Mouse (Mus musculus) adrenal gland, adult (tissue): ENCODE results near the gene Plpp7.

Experiments used
- DNase-seq, 2 experiments: peaks; one replicate each; pipeline ENCODE4 v3.0.0; 2022 to 2023; ENCODE audit warnings: low spot score in 1 of 2; ENCODE audit not compliant: inconsistent age in 2 of 2

Gene Plpp7

DNA sequence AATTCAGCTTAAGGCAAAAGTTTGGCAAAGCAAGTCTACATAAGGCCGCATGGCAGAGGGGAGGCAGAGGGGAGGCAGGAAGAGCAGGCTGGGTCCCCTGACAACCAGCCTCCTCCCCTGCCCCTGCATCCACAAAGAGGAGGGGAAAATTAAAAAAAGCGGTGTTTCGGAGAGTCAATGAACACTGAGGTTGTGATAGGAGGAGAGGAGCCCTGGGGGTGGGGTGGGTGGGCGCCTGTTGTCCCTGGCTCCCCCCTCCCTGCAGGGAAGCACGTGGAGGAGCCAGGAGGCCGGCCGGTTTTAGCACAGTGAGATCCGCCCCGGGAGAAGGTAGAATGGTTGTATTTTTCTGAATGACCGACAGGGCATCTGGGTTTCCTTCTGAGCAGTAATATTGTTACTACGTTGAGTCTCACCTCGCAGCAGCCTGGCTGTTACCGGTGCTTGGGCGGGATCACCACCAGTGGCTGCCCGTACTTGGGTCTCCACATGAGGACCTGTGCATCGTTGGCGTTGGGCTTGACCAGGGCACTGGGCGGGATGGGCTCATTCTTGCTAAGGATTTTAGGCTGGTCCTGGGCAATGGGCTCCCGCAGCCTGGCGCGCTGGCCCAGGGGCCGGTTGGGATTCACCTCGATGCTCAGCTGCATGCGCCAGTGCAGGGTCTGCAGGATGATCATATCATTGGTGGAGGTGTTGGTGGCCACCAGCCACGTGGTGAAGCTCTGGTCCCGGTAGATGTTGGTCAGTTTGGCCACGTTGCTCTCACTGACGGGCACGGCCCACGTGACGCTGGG, 26.3 kb upstream of the Plpp7 start:
- DNase-seq, result no peak

DNA sequence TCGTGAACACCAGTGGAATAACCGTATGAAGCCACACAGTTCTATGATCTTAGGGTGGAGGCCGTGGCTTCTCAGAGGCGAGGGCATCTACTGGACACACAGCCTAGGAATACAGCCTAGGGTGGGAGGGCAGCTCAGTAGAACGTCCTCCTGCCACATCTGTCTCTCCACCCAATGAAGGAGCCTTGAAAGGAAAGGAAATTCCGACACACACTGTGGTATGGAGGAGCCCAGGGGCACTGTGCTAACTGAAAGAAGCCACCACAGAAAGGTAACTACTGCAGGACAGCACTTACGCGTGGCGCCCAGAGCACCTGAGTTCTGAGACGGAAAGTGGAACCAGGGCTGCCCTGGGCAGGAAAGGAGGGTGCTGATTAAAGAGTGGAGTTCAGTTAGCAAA, 24.6 kb upstream of the Plpp7 start:
- no peak for DNase-seq

DNA sequence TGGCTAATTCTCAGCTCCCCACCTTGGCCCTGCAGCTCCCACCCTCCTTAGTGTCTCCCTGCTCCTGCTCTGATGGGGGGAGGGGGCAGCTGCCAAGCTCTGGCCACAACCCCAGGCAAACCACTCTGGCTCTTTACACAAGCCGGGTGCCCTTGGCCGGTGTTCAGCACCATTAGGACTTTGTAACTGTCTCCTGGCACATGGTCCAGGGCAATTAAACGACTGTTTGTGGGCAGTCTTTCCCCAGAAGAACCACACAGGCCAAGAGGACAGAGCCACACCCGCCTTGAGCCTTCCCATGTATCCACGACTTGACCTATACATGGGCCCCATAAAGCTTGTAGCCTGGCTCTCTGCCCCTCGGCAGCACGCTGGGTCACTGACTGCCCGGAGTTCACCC, 20.9 kb upstream of the Plpp7 start:
- DNase-seq, result peak in 1 of 2 experiments; percentile 69

DNA sequence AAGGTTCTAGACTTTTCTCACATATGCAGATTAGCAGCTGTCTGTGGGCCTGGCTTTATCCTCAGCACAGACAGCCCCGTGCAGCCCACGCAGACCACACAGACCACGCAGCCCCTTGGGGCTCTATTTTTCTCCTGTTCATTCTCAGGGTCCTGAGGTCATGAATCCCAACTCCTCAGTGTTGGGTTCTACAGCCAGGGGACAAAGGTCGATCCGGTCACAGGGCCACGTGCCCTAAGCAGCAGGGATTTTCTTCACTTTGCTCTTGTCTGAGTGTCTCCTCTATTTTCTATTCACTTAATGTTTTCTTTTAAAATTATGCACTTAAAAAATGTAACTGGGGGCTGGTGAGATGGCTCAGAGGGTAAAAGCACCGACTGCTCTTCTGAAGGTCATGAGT, 20.0 kb upstream of the Plpp7 start:
- no peak for DNase-seq

DNA sequence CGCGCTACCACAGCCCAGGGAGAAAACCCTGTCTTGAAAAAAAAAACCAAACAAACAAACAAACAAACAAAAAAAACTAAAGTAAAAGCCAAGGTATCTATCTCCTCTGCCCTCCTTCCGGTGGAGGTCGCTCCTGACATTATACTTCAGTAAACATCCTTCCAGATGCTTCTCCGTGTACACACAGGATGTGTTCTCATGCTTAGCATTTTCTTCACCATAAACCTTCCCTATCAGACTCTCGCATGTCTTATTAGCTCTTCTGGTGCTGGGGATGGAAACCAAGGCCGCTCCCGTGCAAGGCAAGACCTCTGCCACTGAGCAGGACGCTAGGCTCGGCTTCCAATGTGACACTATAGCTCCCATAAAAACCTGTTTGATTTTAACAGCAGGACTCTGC, 17.6 kb upstream of the Plpp7 start:
- no peak for DNase-seq

DNA sequence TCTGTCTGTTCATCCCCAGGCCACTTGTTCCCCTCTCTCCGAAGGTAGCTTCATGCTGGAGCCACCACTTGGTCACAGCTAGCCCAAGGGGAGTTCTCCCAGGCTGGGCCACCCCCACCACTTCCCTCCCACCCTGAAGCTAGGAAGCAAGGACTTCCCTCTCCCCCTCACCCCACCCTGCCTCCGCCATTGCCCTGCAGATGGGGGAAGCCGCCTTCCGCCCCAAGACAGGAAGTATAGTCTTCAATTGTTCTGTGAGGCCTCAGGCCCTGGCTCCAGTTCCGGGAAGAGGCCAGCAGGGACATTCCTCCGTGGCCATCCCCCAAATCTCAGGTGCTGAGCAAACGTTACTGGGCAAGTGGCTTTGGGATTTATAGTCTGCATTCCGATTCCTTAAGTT, 16.8 kb upstream of the Plpp7 start:
- DNase-seq, result peak; percentile 28 to 52

DNA sequence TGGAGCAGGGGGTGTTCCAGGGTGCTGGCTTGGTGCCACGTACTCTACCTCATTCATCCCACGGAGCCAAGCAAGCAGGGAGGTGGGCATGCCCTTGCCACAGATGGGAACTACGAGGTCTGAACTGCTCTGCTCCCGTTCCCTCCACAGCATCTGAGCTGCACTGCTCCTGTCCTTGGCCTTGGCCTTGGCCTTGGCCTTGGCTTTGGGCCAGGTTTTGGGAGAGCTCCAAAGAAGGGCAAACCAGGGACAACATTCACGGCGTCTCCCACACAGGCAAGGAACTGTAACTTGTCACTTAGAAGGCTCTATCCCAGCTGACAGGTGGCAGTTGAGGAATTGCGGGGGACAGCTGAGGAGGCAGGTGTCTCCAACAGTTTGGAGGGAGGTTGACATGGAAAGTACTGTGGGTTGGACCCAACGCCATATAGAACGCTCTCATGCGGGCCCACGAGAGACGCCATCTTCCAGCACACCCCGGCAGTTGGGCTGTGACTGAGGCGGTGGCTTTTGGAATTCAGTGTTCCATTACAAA, 16.1 kb upstream of the Plpp7 start:
- peak; percentile 62 to 83 for DNase-seq

DNA sequence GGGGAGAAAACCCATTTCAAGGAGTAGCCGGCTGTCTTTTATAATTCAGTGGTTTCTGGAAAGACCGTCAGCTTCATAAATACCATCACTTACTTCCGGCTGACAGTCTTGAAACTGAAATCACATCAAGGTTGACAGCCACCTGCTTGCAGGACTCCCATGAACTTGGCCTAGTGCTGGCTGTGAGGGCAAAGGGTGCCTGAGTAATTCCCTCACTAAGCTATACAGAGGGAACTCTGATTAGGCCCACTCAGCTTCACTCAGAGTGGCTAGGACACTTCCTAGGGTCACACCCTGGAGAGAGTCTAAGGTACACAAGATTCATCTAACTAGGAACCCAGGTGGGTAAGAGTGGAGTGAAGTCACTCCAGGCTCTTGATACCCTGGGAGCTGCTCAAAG, 14.6 kb upstream of the Plpp7 start:
- DNase-seq, result no peak

DNA sequence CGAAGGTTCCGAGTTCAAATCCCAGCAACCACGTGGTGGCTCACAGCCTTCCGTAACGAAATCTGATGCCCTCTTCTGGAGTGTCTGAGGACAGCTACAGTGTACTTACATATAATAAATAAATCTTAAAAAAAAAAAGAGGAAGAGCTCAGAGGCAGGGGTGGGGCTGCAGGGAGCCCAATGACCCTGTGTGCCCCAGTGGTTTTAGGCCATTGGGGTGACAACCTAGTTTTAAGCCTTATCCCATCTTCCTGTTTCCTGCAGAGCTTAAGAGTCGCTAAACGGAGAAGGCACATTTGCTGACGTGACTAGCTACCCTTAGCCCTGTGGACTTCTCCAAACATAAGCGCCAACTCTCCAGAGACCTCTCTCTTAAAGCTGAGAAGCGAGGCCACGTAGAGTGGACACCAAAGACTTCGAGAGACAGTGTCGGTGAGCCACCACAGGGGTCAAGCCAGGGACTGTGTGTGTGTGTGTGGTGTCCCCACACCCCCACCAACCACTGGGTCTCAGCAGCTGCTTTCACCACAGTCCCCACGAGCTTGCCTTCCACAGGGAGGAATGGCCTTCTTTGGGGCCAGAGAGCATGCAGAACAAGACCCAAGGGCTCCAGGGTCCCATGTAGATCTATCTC, 13.9 kb upstream of the Plpp7 start:
- DNase-seq, result no peak

DNA sequence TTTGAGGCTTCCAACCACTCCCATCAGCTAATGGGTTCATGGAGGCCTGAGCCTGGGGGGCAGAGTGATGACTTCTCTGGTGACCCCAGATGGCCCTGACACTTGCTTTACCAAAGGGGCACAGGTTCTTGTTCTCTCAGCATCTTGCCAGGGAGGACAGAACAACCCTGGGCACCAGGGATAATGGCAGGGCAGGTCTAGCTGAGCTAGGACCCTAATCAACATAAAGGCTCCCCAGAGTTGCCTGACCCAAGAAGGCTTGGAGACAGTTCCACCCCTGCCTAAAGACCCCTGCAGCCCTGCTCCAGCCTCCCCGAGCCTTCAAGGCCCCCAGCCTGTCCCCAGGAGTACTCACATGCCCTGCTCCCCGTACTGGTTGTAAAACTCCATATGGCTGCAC, 13.1 kb upstream of the Plpp7 start:
- no peak for DNase-seq

DNA sequence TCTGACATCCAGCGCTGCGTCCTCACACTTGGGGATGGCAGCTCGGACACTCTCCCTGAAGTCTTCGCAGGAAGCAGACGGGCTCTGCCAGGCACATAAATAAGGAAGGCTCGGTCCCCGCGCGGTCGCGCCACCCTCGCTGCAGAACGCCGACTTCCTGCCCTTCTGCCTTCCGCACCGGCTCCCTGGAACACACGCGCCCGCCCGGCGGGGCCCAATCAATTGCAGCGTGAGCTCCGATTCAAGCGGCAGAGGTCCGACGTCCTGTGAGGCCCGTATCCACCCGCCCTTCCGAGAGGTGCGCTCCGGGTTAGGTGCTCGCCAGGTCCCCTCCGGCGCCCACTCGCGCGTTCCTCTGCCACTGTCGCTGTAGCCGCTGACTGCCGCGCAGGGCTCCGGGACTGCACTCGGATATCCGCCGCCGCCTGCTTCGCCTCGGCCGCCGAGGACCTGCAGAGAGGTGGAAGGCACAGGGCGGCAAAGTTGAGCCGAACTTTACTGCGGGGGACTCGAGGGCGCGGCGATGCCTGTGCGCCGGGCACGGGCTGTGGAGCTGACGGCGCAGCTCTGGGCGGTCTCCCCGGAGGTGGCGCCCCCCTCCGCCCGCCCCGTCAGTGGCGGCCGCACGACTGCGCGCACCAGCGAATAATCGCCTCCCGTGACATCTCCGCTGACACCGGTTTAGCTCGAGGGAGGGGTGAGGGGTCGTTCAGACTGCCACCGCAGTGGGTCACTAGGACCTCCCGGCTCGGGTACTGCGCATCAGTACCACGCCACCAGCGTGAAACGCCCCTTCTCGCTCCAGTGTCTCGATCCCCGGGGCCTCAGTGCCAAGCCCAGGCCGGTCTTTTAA, 11.9 kb upstream of the Plpp7 start:
- DNase-seq, result peak; percentile 34 to 75

DNA sequence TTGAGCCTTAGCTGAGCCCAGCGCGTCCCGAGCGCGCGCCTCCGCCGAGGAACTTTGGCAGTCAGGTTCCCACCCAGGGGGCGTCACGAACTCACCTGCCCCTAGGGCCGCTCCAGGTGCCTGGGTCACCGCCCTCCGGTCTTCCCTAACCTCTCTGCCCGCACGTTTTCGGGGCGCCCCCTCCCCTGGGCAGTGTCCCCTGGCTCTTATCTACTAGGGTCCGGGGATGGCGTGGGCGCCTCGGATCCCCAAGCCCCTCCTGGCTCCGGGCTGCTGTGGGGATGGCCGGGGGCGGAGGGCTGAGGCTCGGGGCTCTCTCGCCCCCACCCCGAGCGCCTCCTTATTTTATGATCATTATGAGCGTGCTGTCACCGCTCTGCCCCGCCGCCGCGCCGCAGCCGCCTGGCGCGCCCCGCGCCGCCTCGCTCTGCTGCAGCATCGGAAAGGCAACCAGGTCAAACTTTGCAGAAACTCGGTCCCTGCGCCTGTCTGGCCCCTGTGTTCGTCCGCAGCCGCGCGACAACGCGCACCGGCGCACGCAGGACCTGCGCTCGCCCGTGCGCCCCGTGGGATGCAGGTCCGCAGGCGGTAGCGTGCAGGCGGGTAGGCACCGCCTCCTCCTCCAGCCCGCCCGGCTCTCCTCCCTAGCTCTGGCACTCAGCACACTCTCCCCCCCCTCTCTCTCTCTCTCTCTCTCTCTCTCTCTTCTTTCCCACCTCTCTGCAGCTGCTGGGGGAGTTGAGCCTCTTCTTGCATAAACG, 11.0 kb upstream of the Plpp7 start, which contains the start of gene Fam78a:
Fam78a (minus strand) TSS at position 747 of the 761 bp plus-strand sequence.
- DNase-seq, result peak; percentile 23 to 66

DNA sequence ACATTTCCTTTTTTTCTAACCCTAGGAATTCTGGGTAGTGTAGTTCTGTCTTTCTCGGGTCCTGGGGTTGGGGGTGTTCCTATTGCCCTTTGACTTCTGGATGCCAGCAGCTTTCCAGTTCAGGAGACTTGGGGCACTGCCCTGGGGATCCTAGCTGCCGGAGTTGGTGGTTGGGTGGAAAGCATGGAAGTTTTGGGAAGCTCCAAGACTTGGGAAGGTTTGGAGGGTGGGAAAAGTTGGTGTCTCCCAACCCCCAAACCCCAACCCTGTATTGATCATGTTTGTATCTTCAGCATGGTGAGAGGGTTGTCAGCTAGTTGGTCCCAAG, 10.5 kb upstream of the Plpp7 start:
- DNase-seq, result peak in 1 of 2 experiments; percentile 40

DNA sequence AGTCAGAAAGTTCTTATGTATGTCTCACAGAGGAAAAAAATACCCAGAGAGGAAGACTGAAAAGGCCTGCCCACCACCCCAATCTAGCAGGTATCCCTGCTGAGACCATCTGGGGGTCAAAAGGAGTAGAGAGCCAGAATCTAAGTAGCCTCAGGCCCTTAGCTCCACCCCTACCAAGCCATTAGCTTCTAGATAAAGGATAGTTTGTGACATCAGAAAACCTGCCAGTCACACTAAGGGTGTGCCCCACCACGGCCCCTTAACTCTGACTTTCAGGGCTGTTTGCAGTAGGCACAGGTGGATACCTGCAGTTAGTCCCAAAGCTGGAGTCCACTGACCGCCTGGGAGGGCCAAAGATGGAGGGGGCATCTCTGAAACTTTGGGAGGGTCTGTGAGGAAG, 10.1 kb upstream of the Plpp7 start:
- no peak for DNase-seq

DNA sequence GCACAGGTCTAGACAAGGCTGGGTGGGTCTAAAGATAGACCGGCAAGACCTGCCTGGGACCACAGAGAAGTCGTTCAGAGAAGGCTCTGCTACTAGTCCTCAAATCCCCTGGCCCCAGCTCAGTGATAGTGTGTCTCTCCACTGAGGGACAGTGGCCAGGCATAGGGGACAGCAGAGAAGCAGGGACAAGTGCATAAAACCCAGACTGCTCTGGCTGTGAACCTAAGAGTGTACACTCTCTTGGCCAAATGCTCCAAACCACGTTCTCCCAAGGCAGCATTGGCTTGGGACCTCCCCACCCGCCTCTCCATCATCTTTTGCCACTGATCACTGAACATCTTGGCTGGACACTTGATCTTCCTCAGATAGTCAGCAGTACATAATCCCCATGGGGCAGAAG, 7.7 kb upstream of the Plpp7 start:
- DNase-seq, result no peak

DNA sequence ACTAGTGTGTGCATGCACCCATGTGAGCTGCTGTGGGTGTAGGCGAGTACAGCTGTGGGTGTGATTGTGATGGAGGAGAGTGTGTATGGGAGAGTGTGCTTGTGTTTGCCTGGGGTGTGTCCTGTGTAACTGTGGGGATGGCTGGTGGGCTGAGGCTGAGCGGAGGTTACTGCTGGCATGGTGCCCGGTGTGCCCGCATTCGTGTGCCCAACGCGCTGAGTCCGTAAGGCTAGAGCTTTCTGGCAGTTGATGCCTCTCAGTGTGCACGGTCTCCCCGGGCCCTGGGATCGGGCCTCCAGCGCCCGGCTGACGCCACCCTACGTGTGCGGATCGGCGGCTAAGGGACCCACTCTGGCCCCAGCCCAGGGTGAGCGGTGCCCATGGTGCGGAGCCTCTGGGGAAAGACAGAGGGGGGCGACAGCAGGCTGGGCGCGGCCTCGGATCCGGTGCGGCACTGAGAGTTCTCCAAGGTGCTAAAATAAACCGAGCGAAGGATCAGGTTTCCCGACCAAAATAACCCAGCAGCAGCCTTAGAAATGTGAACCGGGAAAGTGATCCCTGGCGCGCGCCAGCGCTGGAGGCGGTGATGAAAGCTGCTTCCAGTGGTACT, 6.9 kb upstream of the Plpp7 start:
- no peak for DNase-seq

DNA sequence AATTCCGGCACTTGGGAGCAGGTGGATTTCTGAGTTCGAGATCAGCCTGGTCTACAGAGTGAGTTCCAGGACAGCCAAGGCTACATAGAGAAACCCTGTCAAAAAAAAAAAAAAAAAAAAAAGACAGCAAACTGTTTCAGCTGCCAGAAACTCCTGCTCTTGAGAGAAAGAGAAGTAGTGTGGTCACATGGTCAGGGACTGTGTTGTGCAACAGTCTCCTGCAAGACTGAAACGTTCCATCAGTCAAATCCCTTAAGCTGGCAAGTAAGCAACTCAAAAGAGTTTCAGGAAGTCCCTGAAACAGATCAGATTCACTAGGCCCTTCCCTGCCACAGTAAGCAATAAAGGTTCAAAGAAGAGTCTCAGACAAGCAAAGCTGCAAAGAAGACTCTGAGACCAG, 5.7 kb upstream of the Plpp7 start:
- peak in 1 of 2 experiments; percentile 48 for DNase-seq

DNA sequence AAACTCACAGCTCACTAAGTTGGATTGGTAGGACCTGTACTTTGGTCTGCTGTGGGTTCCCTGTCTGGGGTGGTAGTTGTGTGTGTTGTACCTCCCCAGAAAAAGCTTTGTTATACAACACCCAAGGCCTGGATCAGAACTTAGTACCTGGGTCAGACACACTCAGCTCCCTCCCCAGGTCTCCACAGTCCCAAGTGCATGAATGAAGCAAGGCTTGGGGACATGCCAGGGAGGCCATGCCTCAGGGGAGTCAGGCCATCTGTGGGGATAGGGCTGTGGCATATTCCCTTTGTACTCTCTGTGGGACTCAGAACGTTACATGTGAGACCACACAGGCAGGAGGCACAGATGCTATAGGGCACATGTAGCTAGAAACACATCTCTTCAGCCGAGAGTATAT, 5.2 kb upstream of the Plpp7 start:
- no peak for DNase-seq

DNA sequence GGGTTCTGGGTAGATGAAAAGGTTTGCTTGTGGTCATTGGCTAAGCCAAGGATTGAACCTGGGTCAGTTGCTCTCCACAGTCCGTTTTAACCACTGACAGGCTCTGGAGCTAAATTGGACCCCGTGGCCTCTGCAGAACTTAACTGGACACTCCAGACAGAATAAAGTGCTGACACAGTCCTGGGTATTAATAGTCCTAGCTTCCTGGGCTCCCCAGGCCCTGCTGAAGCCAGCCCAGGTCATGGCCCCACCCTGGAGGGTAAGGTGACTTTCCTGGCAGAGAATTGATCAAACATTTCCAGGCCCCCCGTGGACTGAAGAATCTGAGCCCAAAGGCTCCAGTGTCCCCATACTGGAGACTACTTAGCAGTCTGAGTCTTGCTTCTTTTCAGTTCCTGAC, 3.4 kb upstream of the Plpp7 start:
- no peak for DNase-seq

DNA sequence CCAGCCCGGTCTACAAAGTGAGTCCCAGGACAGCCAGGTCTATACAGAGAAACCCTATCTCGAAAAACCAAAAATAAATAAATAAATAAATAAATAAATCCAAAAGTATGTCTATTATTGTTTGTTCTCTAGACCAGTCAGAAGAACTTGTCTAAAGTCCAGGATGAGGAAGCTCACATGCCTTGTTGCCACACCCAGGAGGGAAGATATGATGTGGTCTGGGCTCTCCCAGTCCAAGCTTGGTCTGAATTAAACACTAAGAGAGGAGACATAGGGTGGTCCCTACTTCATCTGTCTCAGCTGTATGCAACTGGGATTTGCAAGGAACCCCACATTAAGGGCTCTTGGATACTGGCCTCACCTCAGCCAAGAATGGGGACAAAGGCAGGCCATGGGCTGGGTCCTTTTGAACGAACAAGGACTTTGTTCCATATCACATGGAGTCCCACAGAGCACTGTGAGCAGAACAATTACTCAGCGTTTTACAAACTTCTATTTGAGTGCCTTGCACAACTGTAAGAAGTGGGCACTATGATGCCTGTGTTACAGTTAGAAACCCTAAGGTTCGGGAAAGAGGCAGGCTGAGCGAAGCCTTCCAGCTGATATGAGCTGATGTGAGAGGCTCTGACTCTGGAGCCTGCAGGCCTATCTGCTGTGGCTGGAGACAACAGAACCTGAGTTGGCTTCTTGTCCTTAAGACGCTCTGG, 1.2 kb upstream of the Plpp7 start:
- DNase-seq, result no peak
